Mouse (Mus musculus): Measurements from ENCODE around the gene Galnt2. TPM values are rescaled to one million over a fixed set of nuclear protein-coding genes. Genes with fewer than 3 reads are reported as not detected.

Galnt2 gene
- polyA plus RNA-seq, 1 experiment, result 43.9 TPM

DNA sequence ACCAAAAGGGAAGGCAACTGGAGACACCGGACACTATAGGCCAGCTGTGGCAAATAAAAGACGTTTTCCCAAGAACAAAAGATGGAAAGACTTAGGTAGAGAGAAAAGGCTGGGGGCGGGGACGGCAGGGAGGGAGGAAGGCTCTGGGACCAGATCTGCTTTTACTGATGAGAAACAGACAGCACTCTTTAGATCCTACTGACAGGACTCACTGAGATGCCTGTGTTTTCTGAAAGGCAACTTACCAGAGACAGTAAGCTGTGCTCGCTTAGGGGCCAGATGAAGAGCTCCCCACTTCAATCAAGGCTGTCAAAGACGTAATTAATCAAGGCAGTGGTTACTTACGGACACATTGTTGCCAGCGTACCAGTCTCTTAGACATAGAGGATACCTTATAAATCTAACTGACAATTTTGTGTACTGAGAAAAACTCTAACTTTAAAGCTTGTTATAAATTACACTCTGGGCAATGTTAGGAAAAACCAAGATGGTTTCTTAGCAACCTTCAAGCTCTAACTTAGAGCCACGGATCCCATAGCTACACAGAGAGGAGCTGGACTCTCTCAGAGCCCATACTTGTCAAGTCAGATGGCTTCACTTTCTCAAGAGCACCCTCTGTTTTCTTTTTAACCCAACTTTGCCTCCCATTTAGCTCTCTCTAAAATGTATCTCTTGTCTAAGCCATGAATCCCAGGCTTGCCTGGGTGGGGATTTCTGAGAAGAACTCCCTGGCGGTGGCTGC, 161.3 kb downstream of the Galnt2 start:
- no peaks in the 10 kb centered on the region for H3K4me1 ChIP-seq (ENCODE audit: control insufficient read depth, insufficient read depth, low read length)
- H3K27ac ChIP-seq (ENCODE audit: insufficient read depth, low read depth, low read length), result no peak overlapping the region
- TF ChIP-seq CTCF (IDR thresholded peaks at IDR 0.05; ENCODE audit: low read depth, low read length), result no peak
- no peak overlapping the region for H3K4me3 ChIP-seq (ENCODE audit: insufficient read depth, low read length)

DNA sequence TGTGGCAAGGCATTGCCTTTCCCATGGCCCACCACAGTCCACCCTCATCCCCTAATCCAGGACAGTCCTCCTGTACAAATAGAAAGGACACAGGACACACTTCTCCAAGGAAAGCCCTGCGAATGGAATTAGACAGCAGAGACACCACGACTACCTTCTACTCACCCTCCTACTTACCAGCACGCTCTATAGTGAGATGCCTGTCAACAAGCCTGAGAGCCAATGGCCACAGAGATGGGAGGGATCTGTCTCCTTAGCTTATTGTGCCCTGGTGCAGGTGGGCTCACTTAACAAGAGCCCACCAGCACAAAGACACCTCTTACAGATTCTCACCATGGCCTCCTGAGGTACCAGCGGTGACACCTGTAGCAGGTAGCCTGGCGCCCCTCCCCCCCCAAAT, 161.8 kb downstream of the Galnt2 start:
- no peak overlapping the region for H3K4me3 ChIP-seq (ENCODE audit: insufficient read depth, low read length)
- H3K27ac ChIP-seq (ENCODE audit: insufficient read depth, low read depth, low read length), result no peak overlapping the region
- no peaks in the 10 kb centered on the region for H3K4me1 ChIP-seq (ENCODE audit: control insufficient read depth, insufficient read depth, low read length)
- TF ChIP-seq CTCF (IDR thresholded peaks at IDR 0.05; ENCODE audit: low read depth, low read length) (no peak), POLR2A (IDR thresholded peaks at IDR 0.05; ENCODE audit: borderline replicate concordance, low read depth, low read length) (no peak)

DNA sequence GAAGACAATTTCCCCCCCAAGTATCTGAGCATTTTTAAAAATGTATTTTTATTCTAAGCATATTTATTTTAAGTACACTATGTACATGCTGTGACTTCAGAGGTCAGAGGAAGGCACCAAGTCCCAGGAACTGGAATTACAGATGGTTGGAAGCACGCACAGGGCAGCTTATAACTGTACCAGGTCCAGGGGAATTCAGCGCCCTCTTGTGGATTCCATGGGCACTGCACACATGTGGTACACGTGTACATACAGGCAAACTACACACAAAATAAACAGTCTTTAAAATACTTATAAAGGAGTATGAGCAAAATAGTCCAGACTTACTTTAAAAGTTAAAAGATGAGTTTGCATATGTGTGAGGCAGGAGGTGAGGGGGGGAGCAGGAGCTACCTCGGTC, 162.7 kb downstream of the Galnt2 start:
- no peak overlapping the region for H3K4me3 ChIP-seq (ENCODE audit: insufficient read depth, low read length)
- no peak overlapping the region for H3K27ac ChIP-seq (ENCODE audit: insufficient read depth, low read depth, low read length)
- no peaks in the 10 kb centered on the region for H3K4me1 ChIP-seq (ENCODE audit: control insufficient read depth, insufficient read depth, low read length)
- TF ChIP-seq CTCF (IDR thresholded peaks at IDR 0.05; ENCODE audit: low read depth, low read length) (peak; percentile 25; the same call in 1 of the 2 replicates), POLR2A (IDR thresholded peaks at IDR 0.05; ENCODE audit: borderline replicate concordance, low read depth, low read length) (no peak)

DNA sequence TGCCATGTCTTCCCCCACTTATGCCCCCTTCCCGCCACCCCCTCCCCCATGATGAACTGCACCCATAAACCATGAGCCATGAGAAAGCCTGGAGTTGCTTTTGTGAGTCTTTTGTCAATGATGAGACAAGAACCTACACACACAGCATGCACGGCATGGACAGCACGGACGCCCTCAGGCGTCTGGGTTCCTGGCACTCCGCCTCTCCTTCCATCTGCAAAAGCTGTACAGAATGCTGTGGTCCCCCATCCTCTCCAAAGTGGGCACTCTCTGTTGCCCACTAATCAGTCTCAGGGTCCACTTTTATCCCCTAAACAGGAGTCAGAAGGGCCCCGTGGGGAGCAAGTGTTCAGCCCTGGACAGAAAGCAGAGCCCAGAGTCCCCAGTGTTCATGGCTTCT, 163.8 kb downstream of the Galnt2 start:
- TF ChIP-seq POLR2A (IDR thresholded peaks at IDR 0.05; ENCODE audit: borderline replicate concordance, low read depth, low read length) (no peak), CTCF (IDR thresholded peaks at IDR 0.05; ENCODE audit: low read depth, low read length) (no peak)
- Histone ChIP-seq H3K4me3 (ENCODE audit: insufficient read depth, low read length) (no peak overlapping the region), H3K27ac (ENCODE audit: insufficient read depth, low read depth, low read length) (no peak overlapping the region), H3K4me1 (ENCODE audit: control insufficient read depth, insufficient read depth, low read length) (0 out of 2 replicates have a peak, but pooled peaks cover 2% of the 10 kb centered on the region)

Other genes starting within 250 kb of the Galnt2 start
- 7.1 TPM in 2 replicates for gene Abcb10, start 248.3 kb upstream of the Galnt2 start, polyA plus RNA-seq (2012; ENCODE audit: insufficient read depth, insufficient read length, missing spikeins)
- 13.2 and 15.7 TPM in 2 replicates for gene Taf5l, start 210.0 kb upstream of the Galnt2 start, polyA plus RNA-seq (2012; ENCODE audit: insufficient read depth, insufficient read length, missing spikeins)
- 3.7 TPM in 2 replicates for gene Urb2, start 209.9 kb upstream of the Galnt2 start, polyA plus RNA-seq (2012; ENCODE audit: insufficient read depth, insufficient read length, missing spikeins)
- gene Pgbd5, start 208.3 kb downstream of the Galnt2 start, polyA plus RNA-seq (2012; ENCODE audit: insufficient read depth, insufficient read length, missing spikeins), result not detected in 2 replicates

All from bone marrow macrophage, adult 2 months (primary cell).